Mouse (Mus musculus) retina, postnatal 1 day (tissue): ENCODE data around the gene Catsperg1.
A peak's percentile ranks its signal among the peaks of the same experiment; 100 is the strongest.
"Not testable (repeated sequence)": the region's sequence is repeated elsewhere in the genome, so short reads cannot be mapped to it uniquely, and the experiment has no call there.

ENCODE experiments used
- DNase-seq: peaks from one replicate; pipeline ENCODE4 v3.0.0-alpha.2; 2012

Gene Catsperg1

DNA sequence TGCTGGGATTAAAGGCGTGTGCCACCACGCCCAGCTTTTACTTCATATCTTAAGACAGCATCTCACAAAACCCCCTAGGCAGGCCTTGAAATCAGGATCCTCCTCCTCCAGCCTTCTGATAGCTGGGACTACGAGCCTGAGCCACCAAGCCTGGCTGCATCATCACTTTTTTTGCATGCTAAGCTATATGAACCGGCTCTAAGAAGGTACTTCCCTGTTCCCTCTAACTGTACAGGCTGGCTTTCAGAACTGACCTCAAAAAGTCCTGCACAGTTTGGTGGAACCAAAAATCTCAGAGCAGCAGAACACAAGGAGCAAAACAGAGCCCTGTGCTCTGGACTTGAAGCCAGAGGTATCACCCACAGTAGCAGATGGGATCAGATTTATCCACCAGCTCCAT is 14.4 kb upstream of the Catsperg1 start:
- no peak for DNase-seq

DNA sequence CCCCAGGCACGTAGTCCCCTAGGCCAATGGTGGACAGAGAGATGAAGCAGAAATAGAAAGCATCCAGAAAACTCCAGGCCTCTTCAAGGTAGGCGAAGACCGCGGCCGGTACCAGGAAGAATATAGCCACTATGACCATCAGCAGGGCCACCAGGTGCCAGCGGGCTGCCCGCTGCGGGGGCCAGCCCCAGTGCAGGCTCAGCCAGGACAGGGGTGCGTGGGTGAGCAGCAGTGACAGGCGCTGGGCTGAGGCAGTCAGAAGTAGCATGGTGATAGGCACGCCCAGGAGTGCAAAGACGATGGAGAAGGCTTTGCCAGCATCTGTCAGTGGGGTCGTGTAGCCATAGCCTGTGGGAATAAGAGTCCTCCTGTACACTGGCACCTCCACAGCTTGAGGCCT is 11.7 kb upstream of the Catsperg1 start:
- no peak for DNase-seq

DNA sequence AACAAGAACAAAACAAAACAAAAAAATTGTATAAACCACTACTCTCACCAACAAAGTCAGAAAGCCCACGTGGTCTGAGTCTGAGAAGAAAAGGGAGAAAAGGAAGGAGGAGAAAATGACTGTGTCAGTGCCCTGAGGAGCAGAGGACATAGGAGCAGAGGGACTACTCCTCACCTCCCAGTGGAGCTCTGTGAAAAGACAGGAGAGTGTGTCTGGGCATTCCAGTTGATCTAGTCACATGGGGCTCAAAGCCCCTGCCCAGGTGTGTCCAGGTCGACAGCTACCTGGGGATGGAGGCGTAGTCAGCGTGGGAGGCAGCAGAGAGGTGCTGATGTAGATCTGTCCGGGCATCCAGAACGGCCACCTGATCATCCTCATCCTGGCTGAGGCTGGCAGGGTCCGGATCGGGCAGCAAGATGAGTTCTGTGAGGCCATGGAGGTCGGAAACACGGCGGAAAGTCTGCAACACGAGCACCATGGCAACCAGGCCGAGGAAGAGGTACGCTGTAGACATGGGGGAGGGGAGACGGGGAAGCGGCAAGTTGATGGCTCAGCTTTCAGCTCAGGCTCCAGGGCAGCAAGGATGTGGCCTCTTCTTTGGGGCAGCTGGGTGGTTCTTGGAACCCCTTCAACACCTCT is 11.0 kb upstream of the Catsperg1 start:
- peak; percentile 37 for DNase-seq

DNA sequence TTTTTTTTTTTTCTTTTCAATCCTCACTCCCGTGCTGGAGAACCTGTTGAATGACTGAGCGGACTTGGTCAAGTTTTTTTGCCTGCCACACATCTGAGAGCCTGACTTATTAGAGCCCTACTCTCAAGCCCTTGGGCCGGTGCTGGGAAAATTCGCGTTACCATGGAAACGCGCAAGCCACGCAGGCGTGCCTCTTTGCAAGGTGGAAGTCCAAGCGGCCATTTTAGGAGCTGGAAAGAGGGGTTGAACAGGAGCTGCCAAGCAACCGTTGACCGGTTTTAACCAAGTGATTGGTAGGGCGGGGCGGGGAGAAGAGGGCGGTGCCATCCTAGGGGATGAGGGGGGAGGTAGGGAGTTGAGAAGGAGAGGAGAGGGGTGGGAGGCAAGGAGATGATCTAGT is 1.0 kb upstream of the Catsperg1 start:
- DNase-seq: no peak

DNA sequence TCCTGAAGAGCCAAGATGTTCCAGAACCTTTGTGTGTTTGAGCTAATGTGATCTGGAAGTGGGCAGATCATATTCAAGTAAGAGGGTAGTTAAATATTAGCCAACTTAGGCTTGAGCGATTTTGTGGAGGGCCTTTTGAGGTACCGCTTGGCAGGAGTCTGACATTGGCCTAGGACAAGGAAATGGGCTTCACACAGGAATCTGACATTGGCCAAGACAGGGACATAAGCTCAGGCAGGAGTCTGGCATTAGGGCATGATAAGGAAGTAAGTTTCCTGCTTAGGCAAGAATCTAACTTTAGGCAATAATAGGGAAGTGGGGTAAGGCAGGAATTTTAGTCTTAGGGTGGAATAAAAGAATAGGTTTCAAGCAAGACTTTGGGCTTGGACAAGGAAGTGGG is 401 bp upstream of the Catsperg1 start:
- no peak for DNase-seq

DNA sequence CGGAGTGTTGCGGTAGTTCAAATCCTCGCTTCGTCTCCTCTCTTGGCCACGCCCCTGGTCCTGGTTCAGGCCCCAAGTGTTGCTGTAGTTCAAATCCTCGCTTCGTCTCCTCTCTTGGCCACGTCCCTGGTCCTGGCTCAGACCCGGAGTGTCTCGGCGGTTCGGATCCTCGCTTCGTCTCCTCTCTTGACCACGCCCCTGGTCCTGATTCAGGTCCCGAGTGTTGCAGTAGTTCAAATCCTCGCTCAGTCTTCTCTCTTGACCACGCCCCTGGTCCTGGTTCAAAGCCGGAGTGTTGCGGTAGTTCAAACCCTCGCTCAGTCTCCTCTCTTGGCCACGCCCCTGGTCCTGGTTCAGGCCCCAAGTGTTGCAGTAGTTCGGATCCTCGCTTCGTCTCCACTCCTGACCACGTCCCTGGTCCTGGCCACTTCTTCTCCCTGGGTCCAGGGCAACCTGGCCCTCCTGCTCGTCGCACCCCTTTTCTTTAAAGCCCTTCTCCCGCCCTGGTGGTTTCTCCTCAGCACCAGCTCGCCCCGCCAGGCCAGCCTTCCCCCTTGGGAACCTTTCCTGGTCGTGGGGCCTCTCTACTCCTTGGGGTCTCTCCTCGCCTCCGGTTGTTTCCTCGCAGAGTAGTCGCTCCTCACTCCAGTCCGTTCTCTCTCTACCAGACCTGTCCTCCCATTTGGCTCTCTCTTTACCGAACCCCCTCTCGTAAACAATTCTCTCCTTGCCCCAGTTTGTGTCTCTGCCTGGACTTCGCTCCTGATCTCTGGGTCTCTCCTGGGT is 867 bp downstream of the Catsperg1 start:
- peak; percentile 7 for DNase-seq

DNA sequence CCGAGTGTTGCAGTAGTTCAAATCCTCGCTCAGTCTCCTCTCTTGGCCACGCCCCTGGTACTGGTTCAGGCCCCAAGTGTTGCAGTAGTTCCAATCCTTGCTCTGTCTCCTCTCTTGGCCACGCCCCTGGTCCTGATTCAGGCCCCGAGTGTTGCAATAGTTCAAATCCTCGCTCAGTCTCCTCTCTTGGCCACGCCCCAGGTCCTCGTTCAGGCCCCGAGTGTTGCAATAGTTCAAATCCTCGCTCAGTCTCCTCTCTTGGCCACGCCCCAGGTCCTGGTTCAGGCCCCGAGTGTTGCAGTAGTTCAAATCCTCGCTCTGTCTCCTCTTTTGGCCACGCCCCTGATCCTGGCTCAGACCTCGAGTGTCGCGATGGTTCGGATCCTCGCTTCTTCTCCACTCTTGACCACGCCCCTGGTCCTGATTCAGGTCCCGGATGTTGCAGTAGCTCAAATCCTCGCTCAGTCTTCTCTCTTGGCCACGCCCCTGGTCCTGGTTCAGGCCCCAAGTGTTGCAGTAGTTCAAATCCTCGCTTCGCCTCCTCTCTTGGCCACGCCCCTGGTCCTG is 1.6 kb downstream of the Catsperg1 start:
- DNase-seq: peak; percentile 27

DNA sequence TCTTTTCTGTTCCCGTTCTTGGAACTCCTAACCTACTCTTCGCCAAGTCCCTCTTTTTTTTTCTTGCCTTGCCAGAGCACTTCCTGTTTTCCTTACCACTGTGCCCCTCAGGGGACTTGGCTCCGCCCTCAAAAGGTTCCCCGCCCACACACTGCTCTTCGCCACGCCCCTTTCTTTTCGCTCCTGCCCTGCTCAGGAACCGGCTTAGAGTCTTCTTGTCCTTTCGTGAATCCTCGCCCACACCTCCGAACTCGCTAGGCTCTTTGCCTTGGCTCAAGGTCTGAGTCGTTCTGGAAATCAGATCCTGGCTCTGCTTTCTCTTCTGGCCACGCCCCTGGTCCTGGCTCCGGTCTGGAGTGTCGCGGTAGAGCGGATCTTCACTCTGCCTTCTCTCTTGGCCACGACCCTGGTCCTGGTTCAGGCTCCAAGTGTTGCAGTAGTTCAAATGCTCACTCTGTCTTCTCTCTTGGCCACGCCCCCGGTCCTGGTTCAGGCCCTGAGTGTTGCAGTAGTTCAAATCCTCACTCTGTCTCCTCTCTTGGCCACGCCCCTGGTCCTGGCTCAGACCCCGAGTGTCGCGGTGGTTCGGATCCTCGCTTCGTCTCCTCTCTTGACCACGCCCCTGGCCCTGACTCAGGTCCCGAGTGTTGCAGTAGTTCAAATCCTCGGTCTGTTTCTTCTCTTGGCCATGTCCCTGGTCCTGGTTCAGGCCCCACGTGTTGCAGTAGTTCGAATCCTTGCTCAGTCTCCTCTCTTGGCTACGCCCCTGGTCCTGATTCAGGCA is 2.2 kb downstream of the Catsperg1 start:
- DNase-seq: peak; percentile 86

DNA sequence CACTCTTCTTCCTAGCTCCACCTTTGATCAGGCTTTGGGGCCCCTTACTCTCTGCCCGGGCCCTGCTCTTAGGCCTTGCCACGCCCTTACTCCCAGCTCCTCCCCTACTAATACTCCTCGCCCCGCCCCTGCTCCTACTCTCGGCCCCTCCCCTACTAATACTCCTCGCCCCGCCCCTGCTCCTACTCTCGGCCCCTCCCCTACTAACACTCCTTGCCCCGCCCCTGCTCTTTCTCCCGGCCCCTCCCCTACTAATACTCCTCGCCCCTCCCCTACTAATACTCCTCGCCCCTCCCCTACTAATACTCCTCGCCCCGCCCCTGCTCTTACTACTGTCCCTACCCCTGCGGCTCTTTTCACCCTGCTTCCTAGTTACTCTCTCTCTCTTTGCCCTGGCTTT is 2.8 kb downstream of the Catsperg1 start:
- not testable (repeated sequence) for DNase-seq

DNA sequence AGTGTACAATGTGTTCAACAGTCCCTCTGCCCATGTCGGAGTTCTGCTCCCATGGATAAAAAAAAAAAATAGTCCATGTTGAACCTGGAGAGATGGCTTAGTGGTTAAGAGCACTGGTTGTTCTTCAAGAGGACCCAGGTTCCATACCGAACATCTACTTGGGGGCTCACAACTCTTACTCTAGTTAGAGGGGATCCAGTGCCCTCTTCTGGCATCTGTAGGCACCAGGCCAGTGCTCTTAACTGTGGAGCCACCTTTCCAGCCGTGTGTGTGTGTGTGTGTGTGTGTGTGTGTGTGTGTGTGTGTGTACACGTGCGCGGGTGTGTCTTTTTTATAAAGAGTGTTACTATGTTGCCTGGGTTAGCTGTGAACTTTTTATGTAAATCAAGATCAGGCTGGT is 11.3 kb downstream of the Catsperg1 start:
- DNase-seq: no peak

DNA sequence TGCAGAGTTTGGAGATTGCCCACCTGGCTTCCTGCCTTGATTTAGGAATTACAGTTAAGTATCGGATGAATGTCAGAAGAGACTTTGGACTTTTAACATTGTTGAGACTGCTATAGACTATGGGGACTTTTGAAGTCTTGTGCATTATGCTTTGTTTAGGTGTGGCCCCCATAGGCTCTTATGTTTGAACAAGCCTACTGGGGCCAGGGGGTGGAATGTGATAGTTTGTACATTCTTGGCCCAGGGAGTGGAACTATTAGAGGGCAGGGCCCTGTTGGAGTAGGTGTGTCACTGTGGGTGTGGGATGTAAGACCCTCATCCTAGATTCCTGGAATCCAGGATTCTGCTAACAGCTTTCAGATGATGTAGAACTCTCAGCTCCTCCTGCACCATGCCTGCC is 19.6 kb downstream of the Catsperg1 start:
- DNase-seq: not testable (repeated sequence)

DNA sequence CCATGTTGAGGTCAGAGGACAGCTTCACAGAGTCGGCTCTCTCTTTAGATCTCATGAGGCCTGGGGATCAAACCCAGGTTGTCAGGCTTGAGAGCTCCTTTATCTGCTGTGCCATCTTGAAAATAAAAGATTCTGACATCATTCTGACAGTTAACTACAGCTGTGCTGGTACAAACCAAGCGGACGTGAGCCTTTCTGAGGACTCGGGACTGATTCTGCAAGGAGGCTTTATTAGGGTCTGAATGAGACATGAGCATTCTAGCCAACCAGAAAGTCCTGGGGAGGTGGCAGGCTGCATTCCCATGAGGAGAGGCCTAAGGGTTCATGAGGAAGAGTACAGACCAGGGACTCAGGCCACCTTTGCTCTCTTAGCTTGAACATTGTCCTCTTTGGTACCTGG is 32.5 kb downstream of the Catsperg1 start:
- DNase-seq: not testable (repeated sequence)

DNA sequence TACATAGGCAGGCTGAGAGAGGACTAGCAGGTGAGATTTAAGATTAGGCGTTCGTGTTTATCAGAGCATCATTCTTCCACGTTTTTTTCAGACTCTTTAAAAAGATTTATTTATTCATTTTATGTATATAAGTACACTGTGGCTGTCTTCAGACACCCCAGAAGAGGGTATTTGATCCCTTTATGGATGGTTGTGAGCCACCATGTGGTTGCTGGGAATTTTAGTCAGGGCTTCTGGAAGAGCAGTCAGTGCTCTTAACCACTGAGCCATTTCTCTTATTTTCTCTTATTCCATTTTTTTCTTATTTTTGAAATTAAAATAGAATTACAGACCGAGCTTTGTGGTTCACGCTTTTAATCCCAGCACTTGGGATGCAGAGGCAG is 33.0 kb downstream of the Catsperg1 start:
- DNase-seq: no peak

DNA sequence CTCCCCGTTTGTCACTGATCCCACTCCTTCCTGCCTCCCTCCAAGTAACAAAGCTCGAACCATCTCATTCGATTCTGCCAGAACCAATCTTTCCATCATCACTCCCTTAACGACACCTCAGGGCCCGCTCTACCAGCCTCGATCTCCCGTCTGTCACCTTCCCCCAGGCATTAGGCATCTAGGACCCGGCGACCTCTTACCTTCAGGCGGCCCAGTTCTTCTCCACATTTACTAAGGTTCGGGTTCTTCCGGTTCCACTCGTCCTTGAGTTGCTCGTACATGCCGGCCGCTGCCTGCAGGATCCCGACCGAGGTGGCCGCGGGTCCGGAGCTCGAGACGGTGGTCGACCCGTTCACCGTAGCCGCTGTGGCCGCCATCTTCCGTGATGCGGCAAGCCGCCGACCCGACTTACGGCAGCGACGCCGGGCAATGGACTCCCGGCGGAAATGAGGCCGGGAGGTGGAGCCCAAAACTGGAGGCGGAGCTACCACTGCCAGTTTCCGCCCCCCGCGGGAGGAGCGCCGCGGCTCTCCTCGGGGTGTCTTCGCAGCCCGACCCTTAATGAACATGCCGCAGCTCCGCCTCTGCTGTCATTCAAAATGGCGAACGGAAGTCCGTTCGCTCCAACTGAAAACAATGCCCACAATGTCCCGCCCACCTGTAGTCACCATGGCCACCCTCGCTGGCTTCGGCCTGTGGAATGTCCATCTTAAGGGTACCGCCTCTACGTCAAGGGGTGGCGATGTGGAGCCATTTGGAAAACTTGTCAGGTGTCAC is 33.6 kb downstream of the Catsperg1 start, which contains the start of gene Psmd8:
Gene Psmd8, minus strand, starts transcription at position 625 of the 777 bp plus-strand sequence.
- DNase-seq: peak; percentile 99

DNA sequence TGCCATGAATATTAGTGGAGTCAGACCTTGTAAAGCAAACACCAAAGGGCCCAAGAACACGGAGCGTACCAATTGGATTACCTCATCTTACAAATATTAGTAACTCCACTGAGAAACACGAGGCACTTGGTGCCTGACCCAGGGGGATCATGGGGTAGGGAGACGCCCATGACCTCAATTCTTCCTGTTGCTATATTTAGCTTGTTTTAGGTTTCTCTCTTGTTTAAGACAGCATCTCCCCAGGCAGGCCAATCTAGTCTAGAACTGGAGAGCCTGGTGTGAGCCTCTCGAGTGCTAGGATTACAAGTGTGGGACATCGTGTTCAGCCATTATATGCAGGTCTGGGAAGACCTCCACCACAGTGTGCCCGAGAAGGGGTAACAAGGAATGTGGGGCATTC is 34.5 kb downstream of the Catsperg1 start:
- DNase-seq: no peak

DNA sequence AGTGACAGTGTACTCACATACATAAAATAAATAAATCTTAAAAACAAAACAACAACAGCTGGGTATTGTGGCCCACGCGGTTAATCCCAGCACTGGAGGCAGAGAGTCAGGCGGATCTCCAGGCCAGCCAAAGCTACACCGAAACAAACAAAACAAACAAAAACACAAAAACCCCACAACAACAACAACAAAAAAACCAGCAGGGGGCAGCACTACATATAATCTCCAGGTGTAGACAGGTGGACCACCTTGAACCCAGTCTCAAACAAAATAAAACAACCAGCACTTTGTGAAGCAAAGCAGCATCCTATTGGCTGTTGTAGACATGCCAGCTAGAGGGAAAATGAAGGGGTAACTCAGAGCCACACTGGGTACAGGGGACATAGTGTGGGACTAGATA is 35.7 kb downstream of the Catsperg1 start:
- DNase-seq: no peak

DNA sequence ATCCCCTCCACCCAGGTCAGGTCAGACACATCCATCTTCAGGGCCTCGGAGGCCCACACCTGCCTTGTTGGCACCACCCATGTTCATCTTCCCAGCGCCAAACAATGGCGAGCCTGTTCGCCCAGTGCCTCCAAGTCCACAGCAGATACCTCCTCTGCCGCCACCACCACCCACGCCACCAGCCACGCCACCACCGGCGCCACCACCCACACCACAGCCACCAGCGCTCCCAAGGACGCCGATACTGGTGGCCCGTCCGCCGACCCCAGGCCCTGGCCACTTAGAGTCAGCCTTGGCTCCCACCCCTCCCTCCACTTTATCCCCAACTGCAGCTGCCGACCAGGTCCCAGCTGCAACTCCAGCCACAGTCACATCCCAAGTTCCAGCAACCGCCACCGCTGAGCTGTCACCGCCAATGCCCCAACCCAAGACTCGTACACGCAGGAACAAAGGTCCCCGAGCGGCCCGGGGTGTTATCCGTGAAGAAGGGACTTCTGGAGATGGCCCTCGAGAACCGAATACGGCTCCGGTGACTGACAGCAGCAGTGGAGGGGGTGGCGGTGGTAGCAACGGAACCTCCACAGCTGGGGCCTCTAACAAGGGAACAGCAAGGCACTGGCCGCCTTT is 41.3 kb downstream of the Catsperg1 start:
- no peak for DNase-seq

DNA sequence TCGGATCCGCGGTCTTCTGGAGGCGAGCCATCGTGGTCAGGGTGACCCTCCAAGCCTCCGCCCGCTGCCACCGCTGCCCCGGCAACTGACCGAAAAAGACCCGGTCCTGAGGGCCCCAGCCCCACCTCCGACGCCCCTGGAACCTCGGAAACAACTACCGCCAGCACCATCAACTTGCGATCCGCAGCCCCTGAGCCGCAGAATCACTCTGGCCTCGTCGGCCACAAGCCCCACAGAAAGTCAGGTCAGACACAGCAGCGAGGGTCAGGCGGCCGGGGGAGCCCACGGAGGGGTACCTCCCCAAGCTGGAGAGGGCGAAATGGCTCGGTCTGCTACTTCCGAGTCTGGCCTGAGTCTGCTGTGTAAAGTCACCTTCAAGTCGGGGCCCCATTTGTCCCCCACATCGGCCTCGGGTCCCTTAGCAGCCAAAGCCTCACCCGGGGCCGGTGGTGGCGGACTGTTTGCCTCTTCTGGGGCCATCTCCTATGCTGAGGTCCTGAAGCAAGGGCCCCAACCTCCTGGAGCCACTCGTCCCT is 42.2 kb downstream of the Catsperg1 start:
- no peak for DNase-seq

DNA sequence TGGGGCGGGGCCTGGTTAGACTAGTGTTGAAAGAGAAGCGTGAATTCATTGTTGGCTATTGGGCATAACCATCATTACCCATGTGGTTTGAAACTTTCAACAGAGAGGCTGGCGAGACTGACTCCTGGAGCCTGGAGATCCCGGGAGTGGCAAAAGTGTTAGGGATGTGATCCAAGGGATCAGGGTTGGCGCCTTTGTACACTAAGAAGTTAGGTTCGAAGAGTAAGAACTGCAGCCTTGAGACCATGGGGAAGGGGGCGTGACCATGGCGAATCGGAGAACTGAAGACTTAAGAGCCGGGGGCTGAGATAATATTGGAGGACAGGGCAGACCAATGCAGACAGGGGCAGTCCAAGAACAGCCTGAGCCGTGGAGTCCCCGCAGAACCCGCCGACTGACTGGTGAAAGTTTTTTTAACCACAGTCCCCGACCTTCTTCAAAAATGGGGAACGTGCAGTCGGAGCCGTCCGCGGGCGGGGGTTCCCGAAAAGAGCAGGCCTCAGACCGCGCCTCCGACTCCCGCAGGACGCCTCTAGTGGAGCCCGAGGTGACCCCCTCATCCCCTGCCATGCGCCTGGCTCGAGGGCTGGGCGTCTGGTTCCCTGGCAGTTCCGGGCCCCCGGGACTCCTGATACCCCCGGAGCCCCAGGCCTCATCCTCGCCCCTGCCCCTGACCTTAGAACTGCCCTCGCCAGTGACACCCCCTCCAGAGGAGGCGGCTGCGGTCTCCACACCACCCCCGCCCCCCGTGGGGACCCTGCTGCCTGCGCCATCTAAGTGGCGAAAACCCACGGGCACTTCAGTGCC is 42.9 kb downstream of the Catsperg1 start:
- no peak for DNase-seq

DNA sequence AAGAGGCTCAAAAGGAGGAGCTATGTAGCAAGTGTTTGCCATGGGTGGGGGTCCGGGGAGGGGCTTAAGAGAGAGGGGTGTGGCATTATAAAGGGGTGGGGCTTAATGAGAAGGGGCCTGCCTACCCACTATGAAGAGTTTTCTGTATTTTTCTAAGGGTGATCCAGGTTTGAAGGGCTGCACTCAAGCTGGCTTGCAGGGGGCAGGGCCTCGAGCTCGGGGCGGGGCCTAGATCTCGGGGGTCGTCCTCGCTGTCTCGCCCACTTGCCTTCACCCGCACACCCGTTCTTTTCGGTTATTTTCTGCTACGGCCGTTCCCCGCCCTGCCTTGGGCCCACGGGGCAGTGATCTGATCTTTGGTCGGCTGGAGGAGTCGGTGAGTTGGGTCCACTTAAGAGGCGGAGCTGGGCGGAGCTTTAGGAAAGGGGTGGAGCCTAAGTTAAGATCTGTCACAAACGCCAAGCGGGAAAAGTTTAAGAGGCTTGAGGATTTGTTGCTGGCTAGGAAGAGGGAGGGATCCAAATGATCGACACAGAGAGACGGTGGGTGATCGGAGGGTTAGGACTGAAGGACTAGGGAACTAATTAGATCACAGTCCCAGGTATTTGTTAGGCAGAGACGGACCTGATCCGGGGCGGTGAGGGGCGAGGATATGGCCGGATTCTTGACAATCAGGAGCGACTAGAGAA is 43.6 kb downstream of the Catsperg1 start, which contains the start of the genes Ggn and Spred3:
Gene Ggn, plus strand, starts transcription at position 145 of the 689 bp plus-strand sequence.
Gene Spred3, minus strand, starts transcription at position 346 of the 689 bp plus-strand sequence.
- peak; percentile 82 for DNase-seq
